Mouse (Mus musculus) embryonic facial prominence, embryonic 15.5 days (tissue): ENCODE results near the gene Vipas39. TPM values are rescaled to one million over a fixed set of nuclear protein-coding genes. Genes with fewer than 3 reads are reported as not detected.
"Not testable (repeated sequence)": the region's sequence is repeated elsewhere in the genome, so short reads cannot be mapped to it uniquely, and the experiment has no call there.

Experiments
- ATAC-seq: fragments of 200-750 bp; cut with Nextera tagmentation; 2 replicates; pipeline ENCODE4 v1.8.0; 2017; ENCODE audit warnings: low read depth, moderate TSS enrichment; ENCODE audit not compliant: insufficient number of reproducible peaks, low FRiP score, low TSS enrichment
- H3K27ac ChIP-seq: fragments of 300-500 bp; sonication (generic); replicated peaks from 2 replicates; pipeline ENCODE4 v1.5.1; 2015; ENCODE audit warnings: mild to moderate bottlenecking, inconsistent platforms
- H3K27me3 ChIP-seq: fragments of 300-500 bp; sonication (generic); 2 replicates; pipeline ENCODE4 v1.6.1; 2015; ENCODE audit warnings: inconsistent platforms
- H3K36me3 ChIP-seq: fragments of 300-500 bp; sonication (generic); 2 replicates; pipeline ENCODE4 v1.6.1; 2015; ENCODE audit warnings: mild to moderate bottlenecking, inconsistent platforms
- H3K4me1 ChIP-seq: fragments of 300-500 bp; sonication (generic); 2 replicates; pipeline ENCODE4 v1.6.1; 2015; ENCODE audit warnings: inconsistent platforms
- H3K4me2 ChIP-seq: fragments of 300-500 bp; sonication (generic); replicated peaks from 2 replicates; pipeline ENCODE4 v1.6.1; 2015; ENCODE audit warnings: mild to moderate bottlenecking, inconsistent platforms
- H3K4me3 ChIP-seq: fragments of 300-500 bp; sonication (generic); replicated peaks from 2 replicates; pipeline ENCODE4 v1.5.1; 2015; ENCODE audit warnings: mild to moderate bottlenecking, inconsistent platforms
- H3K9ac ChIP-seq: fragments of 300-500 bp; sonication (generic); 2 replicates; pipeline ENCODE4 v1.6.1; 2015; ENCODE audit warnings: inconsistent platforms
- H3K9me3 ChIP-seq: fragments of 300-500 bp; sonication (generic); replicated peaks from 2 replicates; pipeline ENCODE4 v1.6.1; 2016; ENCODE audit warnings: inconsistent platforms
- WGBS: fragments of 180-500 bp; shearing (Covaris S2); methylation state at CpG from one replicate; pipeline ENCODE4 v1.1.7; 2015; 5-methylcytosine and 5-hydroxymethylcytosine counted together
- polyA plus RNA-seq: library from polyadenylated mRNA; unstranded; fragments of >200 nt; fragmentation: Nextera tagmentation; extraction: Ambion mirVana; gene quantifications from 2 replicates; pipeline ENCODE4 v1.2.1, GENCODE M21; 2015

Vipas39 gene
- polyA plus RNA-seq, 1 experiment from 2014 or later: 44.2 TPM

- H3K9me3 ChIP-seq: no peaks in the 10 kb centered on the region
- no peaks in the 10 kb centered on the region for H3K4me1 ChIP-seq
- H3K27me3 ChIP-seq: no peaks in the 10 kb centered on the region
- H3K9ac ChIP-seq: no peak overlapping the region
- 74% methylated on average over 4 of the region's 4 CpGs for WGBS
- H3K4me3 ChIP-seq: no peak overlapping the region
- H3K36me3 ChIP-seq: no peaks in the 10 kb centered on the region
- no peak overlapping the region for H3K27ac ChIP-seq
- ATAC-seq: no peak
- no peak overlapping the region for H3K4me2 ChIP-seq
These were observed 18.2 kb upstream of the Vipas39 start for GRCm38 (mm10) chr12:87284268-87284667.

GRCm38 (mm10) chr12:87283706-87284105 is 17.6 kb upstream of the Vipas39 start:
- no peak for ATAC-seq
- Histone ChIP-seq H3K4me2 (no peak overlapping the region), H3K9me3 (no peaks in the 10 kb centered on the region), H3K27me3 (no peaks in the 10 kb centered on the region), H3K4me3 (no peak overlapping the region), H3K9ac (no peak overlapping the region), H3K4me1 (no peaks in the 10 kb centered on the region), H3K36me3 (no peaks in the 10 kb centered on the region), H3K27ac (no peak overlapping the region)
- 55% methylated on average over 7 of the region's 7 CpGs for WGBS

GRCm38 (mm10) chr12:87282743-87283142 is 16.7 kb upstream of the Vipas39 start:
- no peak for ATAC-seq
- no peak overlapping the region for H3K27ac ChIP-seq
- whole genome bisulfite sequencing: 91% methylated on average over 4 of the region's 4 CpGs
- H3K9me3 ChIP-seq: no peaks in the 10 kb centered on the region
- no peaks in the 10 kb centered on the region for H3K27me3 ChIP-seq
- no peak overlapping the region for H3K4me3 ChIP-seq
- no peaks in the 10 kb centered on the region for H3K36me3 ChIP-seq
- H3K4me1 ChIP-seq: 0 out of 2 replicates have a peak, but pooled peaks cover 4% of the 10 kb centered on the region
- H3K9ac ChIP-seq: no peak overlapping the region
- no peak overlapping the region for H3K4me2 ChIP-seq

- Histone ChIP-seq H3K36me3 (no peaks in the 10 kb centered on the region), H3K27ac (no peak overlapping the region), H3K27me3 (no peaks in the 10 kb centered on the region), H3K4me2 (no peak overlapping the region), H3K4me3 (no peak overlapping the region), H3K9ac (no peak overlapping the region), H3K9me3 (no peaks in the 10 kb centered on the region), H3K4me1 (0 out of 2 replicates have a peak, but pooled peaks cover 4% of the 10 kb centered on the region)
- no peak for ATAC-seq
- WGBS: 77% methylated on average over 1 of the region's 1 CpGs
These were observed 15.7 kb upstream of the Vipas39 start for GRCm38 (mm10) chr12:87281766-87282165.

GRCm38 (mm10) chr12:87279879-87280278 is 13.8 kb upstream of the Vipas39 start:
- Histone ChIP-seq H3K27ac (no peak overlapping the region), H3K9ac (no peak overlapping the region), H3K9me3 (no peaks in the 10 kb centered on the region), H3K36me3 (peaks cover 17% of the 10 kb centered on the region), H3K27me3 (no peaks in the 10 kb centered on the region), H3K4me1 (0 out of 2 replicates have a peak, but pooled peaks cover 4% of the 10 kb centered on the region), H3K4me2 (no peak overlapping the region), H3K4me3 (no peak overlapping the region)
- no peak for ATAC-seq
- WGBS: 43% methylated on average over 14 of the region's 14 CpGs

- no peak for ATAC-seq
- Histone ChIP-seq H3K4me2 (no peak overlapping the region), H3K36me3 (peaks cover 23% of the 10 kb centered on the region), H3K4me3 (no peak overlapping the region), H3K27me3 (no peaks in the 10 kb centered on the region), H3K4me1 (0 out of 2 replicates have a peak, but pooled peaks cover 4% of the 10 kb centered on the region), H3K9me3 (no peaks in the 10 kb centered on the region), H3K9ac (no peak overlapping the region), H3K27ac (no peak overlapping the region)
- 51% methylated on average over 3 of the region's 3 CpGs for WGBS
These were observed 13.3 kb upstream of the Vipas39 start for GRCm38 (mm10) chr12:87279350-87279749.

- H3K9me3 ChIP-seq: no peaks in the 10 kb centered on the region
- WGBS: 17% methylated on average over 6 of the region's 6 CpGs
- no peak overlapping the region for H3K27ac ChIP-seq
- peaks cover 31% of the 10 kb centered on the region for H3K36me3 ChIP-seq
- no peak overlapping the region for H3K4me3 ChIP-seq
- no peak overlapping the region for H3K4me2 ChIP-seq
- ATAC-seq: no peak
- H3K27me3 ChIP-seq: no peaks in the 10 kb centered on the region
- 0 out of 2 replicates have a peak, but pooled peaks cover 4% of the 10 kb centered on the region for H3K4me1 ChIP-seq
- H3K9ac ChIP-seq: no peak overlapping the region
These were observed 12.2 kb upstream of the Vipas39 start for GRCm38 (mm10) chr12:87278118-87278730.

- not testable (repeated sequence) for H3K27ac ChIP-seq, H3K4me1 ChIP-seq, H3K4me3 ChIP-seq, H3K27me3 ChIP-seq, H3K4me2 ChIP-seq, H3K9me3 ChIP-seq, H3K9ac ChIP-seq, ATAC-seq
- H3K36me3 ChIP-seq: peaks cover 41% of the 10 kb centered on the region
- WGBS: 87% methylated on average over 4 of the region's 4 CpGs
These were observed 11.2 kb upstream of the Vipas39 start for GRCm38 (mm10) chr12:87277251-87277650.

- ATAC-seq: no peak
- Histone ChIP-seq H3K27ac (no peak overlapping the region), H3K9ac (no peak overlapping the region), H3K4me1 (0 out of 2 replicates have a peak, but pooled peaks cover 4% of the 10 kb centered on the region), H3K36me3 (peaks cover 61% of the 10 kb centered on the region), H3K4me3 (no peak overlapping the region), H3K9me3 (no peaks in the 10 kb centered on the region), H3K27me3 (no peaks in the 10 kb centered on the region), H3K4me2 (no peak overlapping the region)
- 88% methylated on average over 9 of the region's 9 CpGs for WGBS
These were observed 9.1 kb upstream of the Vipas39 start for GRCm38 (mm10) chr12:87274853-87275831.

GRCm38 (mm10) chr12:87267682-87268081 is 1.6 kb upstream of the Vipas39 start:
- no peak for ATAC-seq
- H3K9ac ChIP-seq: 0 out of 2 replicates have a peak overlapping the region, but pooled peaks have one; percentile 23
- H3K4me2 ChIP-seq: peak overlapping the region; percentile 82

GRCm38 (mm10) chr12:87266827-87267603 is 959 bp upstream of the Vipas39 start:
- under 1% methylated on average over 31 of the region's 31 CpGs for WGBS
- peak overlapping the region; percentile 91 for H3K27ac ChIP-seq
- no peaks in the 10 kb centered on the region for H3K9me3 ChIP-seq
- H3K4me1 ChIP-seq: peaks cover 14% of the 10 kb centered on the region
- H3K4me3 ChIP-seq: peak overlapping the region; percentile 80
- peaks cover 49% of the 10 kb centered on the region for H3K36me3 ChIP-seq
- H3K27me3 ChIP-seq: no peaks in the 10 kb centered on the region
- H3K9ac ChIP-seq: peak overlapping the region; percentile 84
- peak overlapping the region; percentile 82 for H3K4me2 ChIP-seq
- peak; percentile 63 for ATAC-seq

More at GRCm38 (mm10) chr12:87267682-87268081, 1.6 kb upstream of the Vipas39 start:
- 24% methylated on average over 4 of the region's 4 CpGs for WGBS
- peaks cover 51% of the 10 kb centered on the region for H3K36me3 ChIP-seq
- peak overlapping the region; percentile 80 for H3K4me3 ChIP-seq
- H3K9me3 ChIP-seq: no peaks in the 10 kb centered on the region
- no peak overlapping the region for H3K27ac ChIP-seq
- no peaks in the 10 kb centered on the region for H3K27me3 ChIP-seq
- H3K4me1 ChIP-seq: peaks cover 14% of the 10 kb centered on the region
